Mouse (Mus musculus): ENCODE measurements at regions not wholly inside any gene's neighbourhood (a gene's known extent, or its start where the extent isn't known, plus 50 kb on each side); places are given as distances from the start of the nearest gene placed in this dataset.

DNA sequence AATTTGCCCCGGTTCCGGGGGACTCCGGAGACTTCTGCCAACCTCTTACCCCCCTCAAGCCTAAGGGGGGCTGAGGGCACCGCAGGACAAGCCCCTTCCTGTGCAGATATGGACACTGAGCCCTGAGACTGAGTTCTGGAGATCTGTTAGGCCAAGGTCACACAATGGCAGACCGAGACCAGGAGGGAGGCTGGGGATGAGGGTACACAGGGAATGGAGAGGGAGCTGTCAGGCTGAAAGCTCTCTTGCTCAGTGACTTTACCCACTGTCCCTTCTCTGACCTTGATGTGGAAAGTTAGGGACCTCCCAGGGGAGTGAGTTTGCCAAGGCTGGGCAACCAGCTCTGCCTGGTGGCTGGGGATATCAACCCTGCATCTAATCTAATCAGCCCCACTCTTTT, 82.7 kb downstream of the Cstad start:
- Histone ChIP-seq H3K9me3 (0 out of 2 replicates have a peak, but pooled peaks cover 5% of the 10 kb centered on the region), H3K27me3 (no peaks in the 10 kb centered on the region), H3K27ac (peak overlapping the region; percentile 74), H3K4me3 (peak overlapping the region; percentile 34), H3K4me2 (peak overlapping the region; percentile 79), H3K9ac (peak overlapping the region; percentile 37), H3K36me3 (no peaks in the 10 kb centered on the region), H3K4me1 (peaks cover 18% of the 10 kb centered on the region)
- 14% methylated on average over 5 of the region's 5 CpGs for WGBS
- ATAC-seq (ENCODE audit: insufficient number of reproducible peaks, low FRiP score, low TSS enrichment, low read depth): no peak

- Histone ChIP-seq H3K4me2 (peak overlapping the region; percentile 79), H3K27me3 (no peaks in the 10 kb centered on the region), H3K27ac (peak overlapping the region; percentile 74), H3K9me3 (0 out of 2 replicates have a peak, but pooled peaks cover 5% of the 10 kb centered on the region), H3K4me3 (peak overlapping the region; percentile 34), H3K4me1 (peaks cover 18% of the 10 kb centered on the region), H3K9ac (peak overlapping the region; percentile 37), H3K36me3 (no peaks in the 10 kb centered on the region)
- no peak for ATAC-seq (ENCODE audit: insufficient number of reproducible peaks, low FRiP score, low TSS enrichment, low read depth)
- WGBS: under 1% methylated on average over 44 of the region's 44 CpGs
Observed at GRCm38 (mm10) chr2:30676833-30677459, 82.1 kb downstream of the Cstad start.

GRCm38 (mm10) chr2:30676450-30676832, 81.6 kb downstream of the Cstad start:
- no peaks in the 10 kb centered on the region for H3K27me3 ChIP-seq
- H3K4me2 ChIP-seq: peak overlapping the region; percentile 79
- 0 out of 2 replicates have a peak, but pooled peaks have one; percentile 31 for ATAC-seq (ENCODE audit: insufficient number of reproducible peaks, low FRiP score, low TSS enrichment, low read depth)
- H3K4me3 ChIP-seq: peak overlapping the region; percentile 34
- peaks cover 18% of the 10 kb centered on the region for H3K4me1 ChIP-seq
- no peaks in the 10 kb centered on the region for H3K36me3 ChIP-seq
- H3K9ac ChIP-seq: 0 out of 2 replicates have a peak overlapping the region, but pooled peaks have one; percentile 37
- H3K9me3 ChIP-seq: 0 out of 2 replicates have a peak, but pooled peaks cover 5% of the 10 kb centered on the region
- WGBS: 10% methylated on average over 7 of the region's 7 CpGs
- H3K27ac ChIP-seq: peak overlapping the region; percentile 74

GRCm38 (mm10) chr2:30675839-30676238, 81.0 kb downstream of the Cstad start:
- WGBS: 86% methylated on average over 2 of the region's 2 CpGs
- no peak overlapping the region for H3K27ac ChIP-seq
- peaks cover 18% of the 10 kb centered on the region for H3K4me1 ChIP-seq
- H3K4me3 ChIP-seq: no peak overlapping the region
- ATAC-seq (ENCODE audit: insufficient number of reproducible peaks, low FRiP score, low TSS enrichment, low read depth): no peak
- no peak overlapping the region for H3K9ac ChIP-seq
- 0 out of 2 replicates have a peak, but pooled peaks cover 5% of the 10 kb centered on the region for H3K9me3 ChIP-seq
- H3K27me3 ChIP-seq: no peaks in the 10 kb centered on the region
- H3K36me3 ChIP-seq: no peaks in the 10 kb centered on the region
- H3K4me2 ChIP-seq: no peak overlapping the region

DNA sequence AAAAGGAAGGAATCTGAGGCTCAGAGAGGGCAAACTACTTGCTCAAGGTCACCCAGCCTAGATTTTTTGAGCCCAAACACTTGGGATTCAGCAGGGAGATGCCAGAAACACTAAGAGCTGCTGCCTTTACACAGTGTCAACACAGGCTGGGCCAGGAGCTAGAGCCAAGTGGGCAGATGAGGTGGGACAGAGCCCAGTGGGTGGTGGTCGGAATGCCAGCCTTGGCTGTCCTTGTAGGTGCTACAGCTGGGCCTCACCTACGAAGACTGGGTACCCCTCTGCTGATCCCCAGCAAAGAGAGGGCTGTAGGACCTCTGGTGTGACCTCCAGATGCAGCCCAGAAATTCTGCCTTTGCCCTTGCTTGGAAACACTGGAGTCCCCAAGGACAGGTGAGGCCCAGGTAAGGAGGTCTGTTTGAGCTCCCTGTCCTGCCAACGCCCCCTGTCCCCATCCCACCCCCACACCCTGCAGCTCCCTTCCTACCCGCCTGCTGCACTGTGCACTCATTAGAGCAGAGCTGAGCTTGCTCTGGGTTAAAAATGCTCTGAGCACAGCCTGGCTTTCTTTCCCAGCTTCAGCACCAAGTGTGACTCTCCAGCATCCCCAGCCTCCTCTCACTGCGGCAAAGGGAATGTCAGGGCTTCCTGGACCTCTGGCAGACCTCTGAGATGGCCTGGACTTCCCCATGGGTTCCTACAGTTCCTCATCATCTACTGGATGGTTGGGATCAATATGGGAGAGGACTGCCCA, 76.2 kb downstream of the Cstad start:
- H3K4me3 ChIP-seq: no peak overlapping the region
- H3K9me3 ChIP-seq: no peaks in the 10 kb centered on the region
- H3K4me1 ChIP-seq: peaks cover 17% of the 10 kb centered on the region
- H3K9ac ChIP-seq: no peak overlapping the region
- 58% methylated on average over 5 of the region's 5 CpGs for WGBS
- H3K36me3 ChIP-seq: no peaks in the 10 kb centered on the region
- H3K4me2 ChIP-seq: no peak overlapping the region
- H3K27me3 ChIP-seq: no peaks in the 10 kb centered on the region
- H3K27ac ChIP-seq: 0 out of 2 replicates have a peak overlapping the region, but pooled peaks have one; percentile 4
- ATAC-seq (ENCODE audit: insufficient number of reproducible peaks, low FRiP score, low TSS enrichment, low read depth): no peak

DNA sequence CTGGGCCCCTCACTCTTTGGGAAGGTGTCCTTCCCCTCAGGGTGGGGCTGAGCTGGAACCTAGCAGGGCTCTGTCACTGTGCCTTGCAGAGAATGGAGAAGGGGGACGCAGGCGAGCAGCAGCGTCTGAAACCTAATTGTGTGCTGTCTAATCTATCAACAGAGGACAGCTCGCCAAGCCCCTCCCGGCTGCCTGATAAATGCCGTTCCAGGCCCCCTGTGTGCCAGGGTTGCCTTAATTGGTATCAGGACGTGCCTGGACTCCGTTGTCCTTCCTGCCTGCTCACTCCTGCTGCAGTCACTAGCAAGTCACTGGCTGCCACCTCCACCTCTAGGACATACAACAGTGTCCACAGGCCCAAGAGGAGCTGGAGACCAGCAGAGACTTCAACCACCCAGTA, 72.6 kb downstream of the Cstad start:
- peaks cover 24% of the 10 kb centered on the region for H3K4me1 ChIP-seq
- 22% methylated on average over 8 of the region's 8 CpGs for WGBS

GRCm38 (mm10) chr2:30661147-30661546, 66.3 kb downstream of the Cstad start:
- H3K27me3 ChIP-seq: no peaks in the 10 kb centered on the region
- ATAC-seq (ENCODE audit: insufficient number of reproducible peaks, low FRiP score, low TSS enrichment, low read depth): no peak
- H3K9ac ChIP-seq: no peak overlapping the region
- H3K36me3 ChIP-seq: no peaks in the 10 kb centered on the region
- no peak overlapping the region for H3K4me2 ChIP-seq
- 37% methylated on average over 10 of the region's 10 CpGs for WGBS
- peak overlapping the region; percentile 98 for H3K27ac ChIP-seq
- H3K4me3 ChIP-seq: no peak overlapping the region
- H3K9me3 ChIP-seq: no peaks in the 10 kb centered on the region
- peaks cover 56% of the 10 kb centered on the region for H3K4me1 ChIP-seq

More for the DNA sequence above, 72.6 kb downstream of the Cstad start:
- Histone ChIP-seq H3K9me3 (no peaks in the 10 kb centered on the region), H3K4me3 (no peak overlapping the region), H3K36me3 (no peaks in the 10 kb centered on the region), H3K27ac (no peak overlapping the region), H3K27me3 (no peaks in the 10 kb centered on the region), H3K9ac (no peak overlapping the region), H3K4me2 (no peak overlapping the region)
- no peak for ATAC-seq (ENCODE audit: insufficient number of reproducible peaks, low FRiP score, low TSS enrichment, low read depth)

DNA sequence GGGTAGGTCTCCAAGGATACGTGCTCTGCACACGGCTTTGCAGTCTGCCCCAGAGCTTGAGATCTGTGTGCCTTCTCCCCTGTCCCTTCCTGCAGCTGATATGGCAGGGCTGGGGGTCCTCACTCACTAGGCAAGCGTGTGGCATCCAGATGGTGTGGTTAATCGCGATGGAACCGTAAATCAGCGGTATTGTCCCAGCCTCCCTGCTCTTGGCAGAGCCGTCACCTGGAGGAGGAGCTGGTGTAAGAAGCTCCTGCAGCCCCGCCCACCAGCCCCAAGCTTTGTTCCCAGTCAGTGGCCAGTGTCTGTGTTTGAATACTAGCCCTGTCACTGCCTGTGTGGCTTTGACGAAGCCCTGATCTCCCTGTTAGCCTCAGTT, 65.8 kb downstream of the Cstad start:
- H3K4me3 ChIP-seq: no peak overlapping the region
- H3K36me3 ChIP-seq: no peaks in the 10 kb centered on the region
- no peak overlapping the region for H3K4me2 ChIP-seq
- peak overlapping the region; percentile 98 for H3K27ac ChIP-seq
- no peaks in the 10 kb centered on the region for H3K9me3 ChIP-seq
- WGBS: 13% methylated on average over 10 of the region's 10 CpGs
- H3K27me3 ChIP-seq: no peaks in the 10 kb centered on the region
- H3K9ac ChIP-seq: 0 out of 2 replicates have a peak overlapping the region, but pooled peaks have one; percentile 1
- no peak for ATAC-seq (ENCODE audit: insufficient number of reproducible peaks, low FRiP score, low TSS enrichment, low read depth)
- peaks cover 60% of the 10 kb centered on the region for H3K4me1 ChIP-seq

DNA sequence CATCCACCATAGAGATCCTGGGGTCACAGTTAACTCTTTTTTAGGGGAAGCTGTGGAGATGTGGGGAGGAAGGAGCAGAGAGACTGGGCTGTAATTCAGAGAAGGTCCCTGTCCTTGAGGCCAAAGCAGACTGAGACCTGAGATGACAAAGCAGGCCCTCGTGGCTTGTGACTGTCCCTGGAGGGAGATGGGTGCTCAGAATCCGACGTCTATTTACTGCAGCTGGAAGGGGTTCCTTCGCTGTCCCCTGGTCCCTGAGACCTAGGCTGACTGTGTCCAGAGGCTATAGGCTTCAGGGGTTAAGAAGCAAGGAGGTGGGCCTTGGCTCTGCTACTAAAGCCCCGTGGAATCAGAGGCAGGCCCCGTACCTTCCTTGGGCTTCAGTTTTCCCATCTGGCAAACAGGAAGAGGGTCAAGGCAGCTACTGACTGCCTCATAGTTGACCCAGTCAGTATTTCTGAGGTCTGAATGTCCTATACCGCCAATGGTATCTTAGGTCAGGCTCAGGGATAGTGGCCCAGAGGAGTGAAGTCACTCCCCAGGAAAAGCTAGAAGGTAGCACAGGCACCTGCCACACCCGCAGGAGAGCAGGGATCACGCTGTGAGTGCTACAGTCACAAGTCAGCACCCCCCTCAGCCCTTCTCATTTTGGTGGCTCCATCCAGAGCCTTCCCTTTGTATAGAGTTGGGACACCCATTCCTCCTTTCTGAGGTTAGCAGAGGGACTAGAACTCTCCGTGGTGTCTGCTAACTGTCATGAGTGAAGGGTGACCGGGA, 65.2 kb downstream of the Cstad start:
- no peaks in the 10 kb centered on the region for H3K36me3 ChIP-seq
- no peak overlapping the region for H3K4me3 ChIP-seq
- H3K4me2 ChIP-seq: no peak overlapping the region
- no peak for ATAC-seq (ENCODE audit: insufficient number of reproducible peaks, low FRiP score, low TSS enrichment, low read depth)
- H3K9ac ChIP-seq: 0 out of 2 replicates have a peak overlapping the region, but pooled peaks have one; percentile 1
- H3K9me3 ChIP-seq: no peaks in the 10 kb centered on the region
- no peaks in the 10 kb centered on the region for H3K27me3 ChIP-seq
- peak overlapping the region; percentile 98 for H3K27ac ChIP-seq
- peaks cover 63% of the 10 kb centered on the region for H3K4me1 ChIP-seq
- WGBS: 35% methylated on average over 11 of the region's 11 CpGs

DNA sequence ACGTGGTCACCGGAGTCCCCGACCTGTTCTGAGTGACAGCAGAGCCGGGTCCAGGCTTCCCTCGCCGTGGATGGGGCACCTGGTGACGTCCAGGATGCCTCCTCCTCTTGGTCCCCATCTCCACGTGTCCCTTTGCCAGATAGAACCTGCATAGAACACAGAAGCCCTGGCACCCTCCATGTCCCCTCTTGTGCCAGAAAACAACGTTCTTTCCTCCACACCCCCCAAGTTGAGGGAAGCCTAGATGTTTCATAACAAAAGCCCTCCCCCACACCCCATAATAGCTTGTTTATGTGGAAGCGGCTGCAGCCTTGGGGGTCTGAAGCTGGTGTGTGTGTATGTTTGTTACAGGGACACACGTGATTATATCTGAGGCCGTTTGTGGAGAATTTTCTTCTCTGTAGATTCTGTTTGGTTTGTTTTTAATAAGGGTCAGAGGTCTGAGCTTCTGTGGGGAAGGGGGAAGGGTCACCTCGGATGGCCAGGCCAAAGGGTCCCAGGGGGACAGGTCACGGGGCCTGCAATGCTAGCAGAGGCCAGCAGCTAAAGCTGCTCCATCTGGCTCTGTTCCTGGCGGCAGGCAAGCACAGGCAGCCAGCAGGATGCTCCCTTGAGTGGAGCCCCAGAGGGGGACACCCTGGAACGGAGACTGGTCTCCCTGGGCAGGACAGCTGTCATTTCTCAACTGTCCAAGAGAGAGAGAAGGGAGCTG, 64.2 kb downstream of the Cstad start:
- H3K36me3 ChIP-seq: no peaks in the 10 kb centered on the region
- 2% methylated on average over 16 of the region's 16 CpGs for WGBS
- peaks cover 69% of the 10 kb centered on the region for H3K4me1 ChIP-seq
- H3K4me3 ChIP-seq: peak overlapping the region; percentile 49
- H3K27ac ChIP-seq: peak overlapping the region; percentile 98
- no peaks in the 10 kb centered on the region for H3K27me3 ChIP-seq
- H3K9me3 ChIP-seq: no peaks in the 10 kb centered on the region
- peak overlapping the region; percentile 89 for H3K4me2 ChIP-seq
- peak; percentile 25 for ATAC-seq (ENCODE audit: insufficient number of reproducible peaks, low FRiP score, low TSS enrichment, low read depth)
- peak overlapping the region; percentile 37 for H3K9ac ChIP-seq
